Mouse (Mus musculus) ovary, postnatal 14 days (tissue): ENCODE measurements around the gene Olfr498.

Source experiments
- DNase-seq: peaks from one replicate; pipeline ENCODE4 v3.0.0; 2022; ENCODE audit warnings: low spot score

The Olfr498 gene

GRCm38 (mm10) chr7:108465026-108465425 lies at the start of gene Olfr498:
Olfr498 (plus strand) TSS chr7:108465326.
- DNase-seq, result no peak

- no peak for DNase-seq
Measured at GRCm38 (mm10) chr7:108420121-108420520, 45.0 kb upstream of the Olfr498 start, which contains the start of gene Olfr497. Olfr497 (plus strand) TSS chr7:108420421.
